Mouse (Mus musculus) MEL (cell line): ENCODE results near the gene Amotl1.

Experiments
- CTCF ChIP-seq, 3 experiments: IDR thresholded peaks in 2 of 3; conservative IDR thresholded peaks in 1 of 3; 2 replicates each; pipeline ENCODE4 v1.5.1; 2011 to 2012; ENCODE audit warnings: low read length in 3 of 3, low read depth in 2 of 3, mild to moderate bottlenecking in 2 of 3, improper control_type of control experiment in 1 of 3, inconsistent platforms in 1 of 3, mixed read lengths in 1 of 3, moderate library complexity in 1 of 3; ENCODE audit not compliant: control insufficient read depth in 1 of 3, insufficient read depth in 1 of 3, poor library complexity in 1 of 3, severe bottlenecking in 1 of 3
- EP300 ChIP-seq, 2 experiments: IDR thresholded peaks; 2 replicates each; pipeline ENCODE4 v1.6.1; 2011; ENCODE audit warnings: improper control_type of control experiment in 2 of 2, low read length in 2 of 2, low read depth in 1 of 2, mild to moderate bottlenecking in 1 of 2
- HCFC1 ChIP-seq: IDR thresholded peaks from 2 replicates; pipeline ENCODE4 v1.6.1; 2012; ENCODE audit warnings: low read depth, mild to moderate bottlenecking, inconsistent platforms, low read length, improper control_type of control experiment, moderate library complexity
- MAFK ChIP-seq: IDR thresholded peaks from 2 replicates; pipeline ENCODE4 v1.6.1; 2011; ENCODE audit warnings: low read depth, mild to moderate bottlenecking, low read length, improper control_type of control experiment, borderline replicate concordance
- POLR2A ChIP-seq, 2 experiments: IDR thresholded peaks; 2 replicates each; pipeline ENCODE4 v1.6.1; 2011 to 2012; ENCODE audit warnings: low read length in 2 of 2, mild to moderate bottlenecking in 2 of 2, control low read depth in 1 of 2, improper control_type of control experiment in 1 of 2, low read depth in 1 of 2, moderate library complexity in 1 of 2; ENCODE audit not compliant: control insufficient read depth in 1 of 2, insufficient read depth in 1 of 2, poor library complexity in 1 of 2
- POLR2AphosphoS2 ChIP-seq: IDR thresholded peaks from 2 replicates; pipeline ENCODE4 v1.6.1; 2011; ENCODE audit warnings: low read length, improper control_type of control experiment
- RAD21 ChIP-seq: IDR thresholded peaks from 2 replicates; pipeline ENCODE4 v1.6.1; 2011; ENCODE audit warnings: mild to moderate bottlenecking, low read depth, low read length, improper control_type of control experiment
- RCOR1 ChIP-seq: IDR thresholded peaks from 2 replicates; pipeline ENCODE4 v1.6.1; 2012; ENCODE audit warnings: low read depth, mild to moderate bottlenecking, inconsistent platforms, low read length, improper control_type of control experiment
- TBP ChIP-seq: IDR thresholded peaks from 2 replicates; pipeline ENCODE4 v1.8.0; 2011; ENCODE audit warnings: low read depth, low read length, improper control_type of control experiment
- TCF12 ChIP-seq: IDR thresholded peaks from 2 replicates; pipeline ENCODE4 v1.6.1; 2014; ENCODE audit warnings: low read depth, mild to moderate bottlenecking, inconsistent platforms, low read length, improper control_type of control experiment, moderate library complexity
- UBTF ChIP-seq: IDR thresholded peaks from 2 replicates; pipeline ENCODE4 v1.6.1; 2012; ENCODE audit warnings: low read depth, mild to moderate bottlenecking, inconsistent platforms, low read length, improper control_type of control experiment, moderate library complexity, borderline replicate concordance; ENCODE audit not compliant: insufficient read depth
- USF1 ChIP-seq: IDR thresholded peaks from 2 replicates; pipeline ENCODE4 v1.6.1; 2014; ENCODE audit warnings: low read depth, mild to moderate bottlenecking, inconsistent platforms, low read length, improper control_type of control experiment, moderate library complexity

- no peak for TF ChIP-seq POLR2AphosphoS2
- TF ChIP-seq POLR2A (IDR thresholded peaks at IDR 0.05; ENCODE audit: control insufficient read depth in 1 of 2, insufficient read depth in 1 of 2, low read depth in 1 of 2, low read length in 2 of 2, poor library complexity in 1 of 2), result no peak
- TF ChIP-seq TBP, result no peak
- no peak for TF ChIP-seq HCFC1
- TF ChIP-seq EP300 (IDR thresholded peaks at IDR 0.05; ENCODE audit: low read depth in 1 of 2, low read length in 2 of 2), result no peak
- TF ChIP-seq TCF12, result no peak
- no peak for TF ChIP-seq MAFK
- no peak for TF ChIP-seq UBTF
- no peak for TF ChIP-seq RAD21
- no peak for TF ChIP-seq RCOR1
- no peak for TF ChIP-seq CTCF (IDR thresholded peaks at IDR 0.05 in 2 of 3, conservative IDR thresholded peaks at IDR 0.05 in 1 of 3; ENCODE audit: control insufficient read depth in 1 of 3, insufficient read depth in 1 of 3, low read depth in 2 of 3, low read length in 3 of 3, poor library complexity in 1 of 3, severe bottlenecking in 1 of 3)
- TF ChIP-seq USF1, result no peak
Observed at GRCm38 (mm10) chr9:14588690-14589089, 56.2 kb downstream of the Amotl1 start.
